Mouse (Mus musculus) midbrain, embryonic 13.5 days (tissue): ENCODE results near the gene Rassf1. TPM values are rescaled to one million over a fixed set of nuclear protein-coding genes. Genes with fewer than 3 reads are reported as not detected.

Experiments
- polyA plus RNA-seq: library from polyadenylated mRNA; unstranded; fragments of >200 nt; fragmentation: Nextera tagmentation; extraction: Ambion mirVana; gene quantifications from 2 replicates; pipeline ENCODE4 v1.2.1, GENCODE M21; 2015

Gene Rassf1
- polyA plus RNA-seq, 1 experiment from 2014 or later: 39.5 TPM

Other genes starting within 250 kb of the Rassf1 start
- 17.5 and 18.1 TPM in 2 replicates for gene Hemk1, start 213.2 kb upstream of the Rassf1 start, polyA plus RNA-seq
- gene 6430571L13Rik, start 211.0 kb upstream of the Rassf1 start, polyA plus RNA-seq: 6.4 and 8.2 TPM in 2 replicates
- 5.9 and 7.1 TPM in 2 replicates for gene Cacna2d2, start 151.9 kb upstream of the Rassf1 start, polyA plus RNA-seq
- gene Tmem115, start 17.6 kb upstream of the Rassf1 start, polyA plus RNA-seq: 38.6 and 41.3 TPM in 2 replicates
- 28.3 and 29.1 TPM in 2 replicates for gene Cyb561d2, start 9.4 kb upstream of the Rassf1 start, polyA plus RNA-seq
- 67.7 and 70.8 TPM in 2 replicates for gene Nprl2, start 9.3 kb upstream of the Rassf1 start, polyA plus RNA-seq
- 1.1 and 1.5 TPM in 2 replicates for gene Zmynd10, start 4.3 kb upstream of the Rassf1 start, polyA plus RNA-seq
- gene Tusc2, start 11.7 kb downstream of the Rassf1 start, polyA plus RNA-seq: 93.2 and 109 TPM in 2 replicates
- 98.9 and 106 TPM in 2 replicates for gene Hyal2, start 16.4 kb downstream of the Rassf1 start, polyA plus RNA-seq
- gene Hyal1, start 25.4 kb downstream of the Rassf1 start, polyA plus RNA-seq: 7.0 and 10.0 TPM in 2 replicates
- 16.5 and 19.1 TPM in 2 replicates for gene Naa80, start 27.3 kb downstream of the Rassf1 start, polyA plus RNA-seq
- 1.1 and 1.8 TPM in 2 replicates for gene Hyal3, start 29.3 kb downstream of the Rassf1 start, polyA plus RNA-seq
- gene Ifrd2, start 36.1 kb downstream of the Rassf1 start, polyA plus RNA-seq: 13.5 and 14.7 TPM in 2 replicates
- 2.3 and 2.7 TPM in 2 replicates for gene Sema3b, start 57.7 kb downstream of the Rassf1 start, polyA plus RNA-seq
- gene Gnai2, start 83.8 kb downstream of the Rassf1 start, polyA plus RNA-seq: 399 and 416 TPM in 2 replicates
- gene Slc38a3, start 118.0 kb downstream of the Rassf1 start, polyA plus RNA-seq: 18.7 and 22.0 TPM in 2 replicates
- 2.4 and 2.7 TPM in 2 replicates for gene Gnat1, start 128.2 kb downstream of the Rassf1 start, polyA plus RNA-seq
- gene Sema3f, start 158.9 kb downstream of the Rassf1 start, polyA plus RNA-seq: 18.9 and 24.6 TPM in 2 replicates
- gene Rbm5, start 219.4 kb downstream of the Rassf1 start, polyA plus RNA-seq: 282 and 315 TPM in 2 replicates